Mouse (Mus musculus) layer of hippocampus, adult 11-12 months (tissue): ENCODE data around the gene Trim17.
A peak's percentile ranks its signal among the peaks of the same experiment; 100 is the strongest.
"Not testable (repeated sequence)": the region's sequence is repeated elsewhere in the genome, so short reads cannot be mapped to it uniquely, and the experiment has no call there.

Experiments used
- DNase-seq: peaks from one replicate; pipeline ENCODE4 v3.0.0; 2022; ENCODE audit warnings: low spot score

Trim17 gene

DNA sequence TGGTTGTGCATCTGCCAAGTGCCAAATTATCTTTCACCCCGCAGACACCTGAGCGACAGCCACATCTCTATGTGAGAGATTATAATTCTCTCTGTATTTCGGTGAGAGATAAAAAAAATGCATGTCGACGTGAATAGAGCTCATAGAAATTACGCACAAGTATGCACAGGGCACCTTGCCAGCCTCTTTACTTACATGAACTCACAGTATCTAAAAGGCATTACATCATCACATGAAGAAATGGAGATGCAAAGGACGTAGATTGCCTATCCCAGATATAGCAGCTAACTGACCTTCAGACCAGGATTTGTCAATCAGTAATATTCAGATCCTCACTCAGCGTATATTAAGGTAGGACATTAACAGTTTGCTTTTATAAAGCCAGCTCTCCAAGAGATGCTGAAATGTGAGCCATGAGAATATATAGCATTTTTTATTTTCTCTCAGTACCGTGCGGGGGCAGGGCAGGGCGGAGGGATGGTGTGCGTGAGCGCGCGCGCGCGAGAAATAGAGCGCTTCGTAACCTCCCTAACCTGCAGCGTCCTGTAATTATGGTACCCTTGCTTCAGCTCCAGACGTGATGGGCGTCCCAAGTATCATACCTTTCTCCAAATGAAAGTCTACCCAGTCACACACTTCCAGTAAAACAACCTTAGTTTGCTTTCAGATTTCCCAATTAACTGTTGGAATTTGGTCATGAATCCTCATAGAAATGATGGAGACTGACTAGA is 6.5 kb upstream of the Trim17 start:
- peak; percentile 67 for DNase-seq

DNA sequence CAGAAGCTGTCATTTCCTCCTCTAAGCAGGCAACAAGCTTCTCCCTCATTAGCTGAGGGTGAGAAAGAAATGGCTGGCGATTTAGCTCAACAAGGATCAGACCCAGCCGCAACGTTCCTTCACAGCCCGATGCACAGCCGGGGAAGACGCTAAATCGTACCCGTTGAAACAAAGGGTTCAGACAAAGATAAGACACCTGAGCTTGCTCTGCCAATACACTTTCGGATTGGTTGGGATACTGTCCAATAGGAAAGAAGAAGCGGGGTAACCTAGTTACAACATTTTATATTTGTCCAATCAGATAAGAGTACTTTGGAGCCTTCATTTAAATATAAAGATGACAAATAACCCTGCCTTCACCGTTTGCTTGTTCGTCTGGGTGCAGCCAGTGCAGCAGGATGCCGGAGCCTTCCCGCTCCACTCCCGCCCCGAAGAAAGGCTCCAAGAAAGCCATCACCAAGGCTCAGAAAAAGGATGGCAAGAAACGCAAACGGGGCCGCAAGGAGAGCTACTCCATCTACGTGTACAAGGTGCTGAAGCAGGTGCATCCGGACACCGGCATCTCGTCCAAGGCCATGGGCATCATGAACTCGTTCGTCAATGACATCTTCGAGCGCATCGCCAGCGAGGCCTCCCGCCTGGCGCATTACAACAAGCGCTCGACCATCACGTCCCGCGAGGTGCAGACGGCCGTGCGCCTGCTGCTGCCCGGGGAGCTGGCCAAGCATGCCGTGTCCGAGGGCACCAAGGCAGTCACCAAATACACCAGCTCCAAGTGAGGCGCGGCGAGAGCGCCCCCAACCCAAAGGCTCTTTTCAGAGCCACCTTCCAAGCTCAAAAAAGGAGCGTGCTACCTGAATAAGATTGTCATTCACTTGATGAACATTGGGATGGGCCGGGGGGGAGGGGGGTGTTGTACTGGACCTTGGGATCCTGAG is 5.7 kb upstream of the Trim17 start, which contains the start of gene Hist3h2ba:
Hist3h2ba (plus strand) TSS at position 379 of the 938 bp plus-strand sequence.
- peak; percentile 80 for DNase-seq

DNA sequence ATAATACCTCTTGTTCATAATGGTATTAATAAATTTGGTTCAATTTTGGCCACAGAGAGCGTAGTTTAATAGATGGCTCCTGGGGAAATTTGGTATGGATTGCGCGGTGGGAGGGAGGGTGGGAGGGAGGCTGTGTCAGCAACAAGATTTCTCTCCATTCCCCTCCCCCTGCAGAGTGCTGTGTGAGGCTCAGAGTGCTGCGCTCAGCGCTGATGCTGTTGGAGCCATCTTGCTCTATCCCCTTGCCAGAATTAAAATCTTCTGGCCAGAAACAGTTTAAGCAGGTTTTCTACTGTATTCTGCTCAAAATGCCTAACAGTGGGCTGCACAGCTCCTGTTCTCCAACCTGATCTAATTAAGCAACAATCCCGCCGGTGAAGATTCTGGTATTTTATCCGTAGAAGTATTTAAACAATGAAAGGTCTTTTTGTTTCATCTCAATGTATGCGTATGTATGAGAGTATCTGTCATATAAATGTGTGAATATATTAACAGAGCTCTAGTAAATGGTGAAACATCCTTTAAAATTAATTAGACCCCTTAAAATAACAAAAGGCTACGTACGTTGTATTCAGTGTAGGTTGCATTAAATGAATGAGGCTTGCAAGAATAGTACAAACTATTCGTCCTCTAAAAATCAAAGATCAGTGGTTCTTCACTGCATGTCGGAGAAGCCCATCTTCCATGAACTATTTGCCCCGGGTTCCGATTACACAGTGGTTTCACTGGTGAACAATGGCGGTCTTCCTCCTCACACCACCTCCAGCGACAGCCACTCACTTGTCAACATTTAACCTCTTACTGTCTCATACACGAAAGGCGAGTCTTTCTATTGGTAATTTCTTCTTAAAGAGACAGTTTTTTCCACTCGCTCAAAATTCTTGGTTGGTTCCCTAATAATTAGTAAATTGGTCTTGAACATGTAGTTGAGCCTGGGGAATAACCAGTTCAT is 4.7 kb upstream of the Trim17 start:
- peak; percentile 74 for DNase-seq

DNA sequence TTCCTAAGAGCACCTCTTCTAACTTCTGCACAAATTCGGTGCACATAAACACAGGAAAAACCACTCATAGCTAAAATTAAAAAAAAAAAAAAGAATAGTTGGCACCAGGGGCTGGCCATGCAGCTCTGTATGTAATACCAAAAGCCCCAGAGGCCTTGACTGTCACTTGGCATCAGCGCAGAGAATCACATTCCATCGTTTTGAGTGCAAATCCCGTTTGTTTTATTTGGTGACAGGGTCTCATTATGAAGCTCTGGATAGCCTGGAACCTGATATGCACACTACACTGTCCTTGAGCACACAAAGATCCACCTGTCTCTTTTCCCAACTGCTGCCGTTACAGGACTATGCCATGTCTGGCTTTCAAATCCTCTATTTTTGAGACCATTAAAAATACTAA is 3.3 kb upstream of the Trim17 start:
- no peak for DNase-seq

DNA sequence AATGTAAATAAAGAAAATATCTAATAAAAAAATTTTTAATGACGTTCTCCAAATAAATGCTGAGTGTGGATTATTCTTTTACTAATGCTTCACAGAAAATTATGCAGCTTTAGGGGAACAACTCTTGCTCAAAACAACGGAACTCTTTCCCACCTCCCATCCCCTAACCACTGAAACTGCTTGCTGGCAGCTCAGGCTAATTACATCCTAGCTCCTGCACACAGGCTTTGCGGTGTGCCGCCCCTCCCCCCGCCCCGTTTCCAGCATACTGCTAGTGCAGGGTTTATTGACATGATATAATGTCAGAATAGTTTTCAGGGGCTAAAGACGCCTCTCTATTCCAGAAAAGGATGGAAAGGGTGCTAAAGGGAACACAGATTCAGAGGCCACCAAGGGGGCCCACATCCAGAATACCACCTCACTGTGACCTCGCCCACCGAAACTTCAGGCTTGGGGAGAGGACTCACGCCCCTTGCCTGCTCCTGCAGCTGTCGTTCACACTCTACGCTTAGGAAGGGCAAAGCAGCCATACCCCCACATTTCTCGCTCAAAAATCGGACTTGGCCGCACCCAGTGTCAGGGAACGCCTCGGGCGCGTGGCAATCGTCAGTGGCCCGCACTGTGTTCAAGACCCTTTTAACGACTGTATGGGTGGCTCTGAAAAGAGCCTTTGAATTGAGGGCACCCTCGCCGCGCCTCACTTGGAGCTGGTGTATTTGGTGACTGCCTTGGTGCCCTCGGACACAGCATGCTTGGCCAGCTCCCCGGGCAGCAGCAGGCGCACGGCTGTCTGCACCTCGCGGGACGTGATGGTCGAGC is 925 bp upstream of the Trim17 start:
- no peak for DNase-seq

DNA sequence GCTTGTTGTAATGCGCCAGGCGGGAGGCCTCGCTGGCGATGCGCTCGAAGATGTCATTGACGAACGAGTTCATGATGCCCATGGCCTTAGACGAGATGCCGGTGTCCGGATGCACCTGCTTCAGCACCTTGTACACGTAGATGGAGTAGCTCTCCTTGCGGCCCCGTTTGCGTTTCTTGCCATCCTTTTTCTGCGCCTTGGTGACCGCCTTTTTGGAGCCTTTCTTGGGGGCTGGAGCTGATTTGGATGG is 390 bp upstream of the Trim17 start:
- DNase-seq = not testable (repeated sequence)

DNA sequence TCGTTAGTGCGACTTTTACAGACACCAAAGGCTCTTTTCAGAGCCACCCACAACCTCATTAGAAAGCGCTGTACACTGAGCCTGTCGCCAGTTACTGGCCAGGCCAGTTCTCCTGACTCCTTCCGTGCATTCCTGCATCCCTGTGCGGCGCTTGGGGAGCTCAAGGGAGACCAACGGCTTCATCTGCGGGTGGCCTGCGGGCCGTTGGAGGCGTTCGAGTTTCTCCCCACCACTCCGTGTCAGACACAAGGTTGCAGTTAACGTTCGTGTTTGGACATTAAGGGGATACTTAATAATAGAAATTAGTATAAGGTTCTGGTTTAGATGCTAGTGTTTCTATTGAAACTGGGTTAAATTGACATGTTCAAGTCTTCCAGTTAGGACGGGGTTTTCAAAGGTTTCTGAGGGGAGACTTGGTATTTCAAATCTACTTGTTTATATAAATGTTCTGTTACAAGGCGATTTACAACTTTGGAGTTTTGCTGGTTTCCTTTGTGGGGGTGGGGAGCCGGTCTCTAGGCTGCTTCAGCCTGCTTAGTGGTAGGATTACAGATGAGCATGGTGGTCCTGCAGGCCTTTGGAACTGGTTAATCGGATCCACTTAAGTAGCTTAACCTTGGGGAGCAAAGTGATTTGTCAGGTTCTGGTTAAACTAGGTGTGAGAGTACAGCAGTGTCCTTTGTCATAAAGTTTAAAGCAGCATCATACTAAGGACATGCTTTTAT is 820 bp downstream of the Trim17 start:
- DNase-seq = no peak

DNA sequence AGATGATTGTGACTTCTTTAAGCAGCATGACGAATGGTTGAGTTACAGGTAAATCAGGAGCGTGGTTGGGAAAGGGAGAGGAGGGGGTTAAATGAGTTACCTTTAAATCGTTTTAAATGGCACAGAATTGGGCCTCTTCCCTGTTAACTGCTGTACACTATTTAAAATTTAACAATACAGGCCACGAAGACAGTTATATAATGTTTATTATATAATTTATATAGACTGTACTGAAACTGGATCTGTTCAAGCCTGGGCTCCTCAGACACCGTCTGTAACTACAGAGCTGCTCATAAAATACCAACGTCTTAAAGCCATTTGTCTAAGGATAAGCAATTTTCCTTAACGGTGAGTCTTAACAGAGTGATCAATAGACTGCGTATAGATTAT is 1.4 kb downstream of the Trim17 start:
- DNase-seq = no peak

DNA sequence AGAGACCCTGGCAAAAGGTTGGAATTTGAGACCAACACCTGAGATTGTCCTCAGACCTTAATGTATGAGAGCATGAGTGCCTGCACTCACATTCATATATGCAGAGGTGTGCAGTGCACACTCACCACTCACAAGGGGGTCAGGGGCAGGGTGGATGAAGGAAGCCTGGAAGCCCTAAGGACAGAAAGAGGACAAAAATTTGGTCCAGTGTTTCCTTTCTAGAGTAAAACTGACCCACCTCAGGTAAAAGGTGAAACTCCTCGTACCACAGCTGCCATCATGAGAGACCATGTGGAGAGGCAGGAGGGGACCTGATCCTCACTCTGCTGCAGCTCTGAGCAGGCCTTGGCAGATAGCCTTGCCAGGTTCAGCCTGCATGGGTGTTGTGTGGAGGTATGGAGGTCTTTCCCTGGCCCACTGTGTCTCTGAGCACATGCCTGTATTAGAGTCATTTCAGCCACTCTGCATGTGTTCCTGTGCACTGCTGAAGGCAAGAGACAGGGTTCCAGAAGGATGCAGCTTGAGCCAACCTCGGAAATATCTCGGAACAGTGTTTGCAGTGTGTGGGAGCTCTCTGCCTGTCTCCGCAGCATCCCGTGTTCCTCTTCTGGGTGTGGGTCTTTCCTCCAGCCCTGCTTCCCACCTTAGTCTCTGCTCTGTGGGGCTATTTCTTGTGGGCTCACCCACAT is 2.9 kb downstream of the Trim17 start:
- DNase-seq = no peak

DNA sequence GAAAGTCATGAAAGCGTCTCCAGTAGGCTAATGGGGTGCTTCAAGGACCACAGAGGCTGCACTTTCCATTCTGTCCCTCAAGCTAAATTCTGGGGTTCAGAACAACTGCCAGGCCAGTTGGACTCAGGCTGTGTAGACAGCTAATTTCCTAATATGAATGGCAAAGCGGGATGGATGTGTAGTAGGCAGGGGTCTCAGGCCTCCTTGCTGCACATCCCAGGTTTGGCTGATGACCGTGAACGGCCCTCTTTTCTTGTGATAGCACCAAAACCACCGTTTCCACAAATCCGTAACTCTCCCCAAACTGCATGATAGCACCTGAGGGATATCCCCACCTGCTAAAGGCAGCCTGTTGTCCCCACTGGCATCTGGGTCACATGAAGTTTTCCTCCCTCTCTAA is 4.1 kb downstream of the Trim17 start:
- no peak for DNase-seq

DNA sequence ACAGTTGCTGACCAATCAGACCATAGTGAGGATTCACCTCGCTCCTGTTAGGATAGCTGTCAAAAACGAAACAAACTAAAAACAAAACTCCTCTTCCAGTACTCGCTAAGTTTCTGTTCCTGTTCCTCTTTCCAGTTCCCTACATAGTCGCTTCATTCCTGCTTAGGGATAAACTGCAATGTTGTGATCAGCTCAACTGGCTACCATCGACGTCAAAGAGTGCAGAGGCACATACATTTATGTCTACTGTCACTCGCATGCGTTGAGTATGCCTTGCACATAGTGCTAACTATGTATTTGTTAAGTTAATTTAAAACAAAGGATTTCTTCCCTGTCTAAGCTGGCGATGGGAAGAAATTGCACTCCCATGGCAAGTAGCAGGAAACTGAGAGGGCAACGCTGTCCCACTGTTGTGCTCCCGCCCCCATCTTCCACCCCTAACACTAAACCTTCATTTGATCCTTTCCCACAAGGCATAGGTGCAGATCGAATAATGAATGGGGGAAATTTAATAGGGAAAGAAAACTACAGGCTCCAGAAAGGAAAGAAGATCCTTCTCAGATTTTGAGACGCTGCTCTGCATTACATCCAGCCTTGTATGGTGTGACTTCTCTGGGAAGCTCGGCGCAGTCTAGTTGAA is 4.8 kb downstream of the Trim17 start:
- DNase-seq = no peak

DNA sequence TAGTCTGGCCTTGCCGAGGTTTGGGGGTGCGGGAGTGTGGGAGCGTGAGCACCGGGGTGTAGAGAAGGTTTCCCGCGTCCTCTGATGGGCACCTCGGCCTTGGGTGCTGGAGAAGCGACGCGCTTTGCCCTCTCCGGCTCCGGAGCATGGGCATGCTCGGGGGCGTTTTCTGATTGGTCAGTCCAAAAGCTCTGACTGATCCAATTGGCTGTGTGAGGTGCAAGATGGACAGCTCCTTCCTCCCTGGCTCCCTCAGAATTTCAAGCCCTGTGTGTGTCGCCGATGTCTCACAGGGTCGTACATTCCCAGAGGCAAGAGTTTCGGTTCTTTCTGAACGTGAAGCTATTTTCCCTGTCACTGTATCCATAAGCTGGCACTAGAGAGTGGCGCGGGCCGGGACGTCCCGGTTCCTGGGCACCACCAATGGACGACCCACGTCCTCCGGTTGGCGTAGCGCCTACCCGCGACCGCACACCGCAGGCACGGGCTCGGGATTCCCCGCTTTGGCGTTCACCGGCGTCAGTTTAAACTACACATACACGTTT is 5.5 kb downstream of the Trim17 start:
- peak; percentile 80 for DNase-seq

DNA sequence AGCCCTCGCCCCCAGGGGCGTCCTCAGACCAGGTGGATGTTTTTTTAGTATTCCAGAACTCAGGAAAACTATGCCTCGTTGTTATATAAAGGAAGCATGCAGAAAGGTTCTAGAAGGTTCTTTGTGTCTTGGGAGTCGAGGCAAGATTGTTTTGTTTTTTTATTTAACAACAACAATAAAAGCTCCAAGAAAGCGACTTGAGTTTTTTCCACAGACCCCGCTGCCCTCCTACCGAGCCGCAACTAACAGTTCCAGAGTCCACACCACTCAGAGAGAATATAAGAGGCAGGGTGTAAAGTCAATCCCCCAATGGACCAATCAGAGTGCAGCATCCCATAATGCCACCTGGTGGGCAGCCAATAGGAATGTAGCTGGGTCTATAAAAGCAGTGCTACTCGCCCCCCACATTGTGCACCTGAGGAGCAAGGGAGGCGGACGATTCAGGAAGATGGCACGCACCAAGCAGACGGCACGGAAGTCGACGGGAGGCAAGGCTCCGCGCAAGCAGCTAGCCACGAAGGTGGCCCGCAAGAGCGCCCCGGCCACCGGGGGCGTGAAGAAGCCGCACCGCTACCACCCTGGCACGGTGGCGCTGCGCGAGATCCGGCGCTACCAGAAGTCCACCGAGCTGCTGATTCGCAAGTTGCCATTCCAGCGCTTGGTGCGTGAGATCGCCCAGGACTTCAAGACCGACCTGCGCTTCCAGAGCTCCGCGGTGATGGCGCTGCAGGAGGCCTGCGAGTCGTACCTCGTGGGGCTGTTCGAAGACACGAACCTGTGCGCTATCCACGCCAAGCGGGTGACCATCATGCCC is 7.1 kb downstream of the Trim17 start:
- DNase-seq = no peak

DNA sequence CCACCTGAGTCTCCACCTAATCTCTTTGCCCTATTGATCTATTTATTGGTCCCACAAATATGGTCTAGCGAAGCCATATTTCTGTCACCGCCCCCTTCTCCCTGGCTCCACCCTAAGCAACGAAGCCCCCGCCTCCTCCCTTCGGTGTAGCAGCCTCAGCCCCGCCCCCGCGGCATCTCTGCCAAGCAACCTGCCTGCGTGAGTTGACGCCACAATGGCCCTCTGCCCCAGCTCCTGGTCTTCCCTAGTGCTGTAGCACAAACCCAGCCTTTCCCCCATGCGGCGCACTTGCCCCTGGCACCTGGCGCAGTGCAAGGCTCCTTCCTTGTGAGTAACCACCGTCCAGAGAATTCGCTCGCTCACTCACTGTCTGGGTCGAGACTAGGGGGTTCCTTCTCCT is 9.1 kb downstream of the Trim17 start:
- no peak for DNase-seq

DNA sequence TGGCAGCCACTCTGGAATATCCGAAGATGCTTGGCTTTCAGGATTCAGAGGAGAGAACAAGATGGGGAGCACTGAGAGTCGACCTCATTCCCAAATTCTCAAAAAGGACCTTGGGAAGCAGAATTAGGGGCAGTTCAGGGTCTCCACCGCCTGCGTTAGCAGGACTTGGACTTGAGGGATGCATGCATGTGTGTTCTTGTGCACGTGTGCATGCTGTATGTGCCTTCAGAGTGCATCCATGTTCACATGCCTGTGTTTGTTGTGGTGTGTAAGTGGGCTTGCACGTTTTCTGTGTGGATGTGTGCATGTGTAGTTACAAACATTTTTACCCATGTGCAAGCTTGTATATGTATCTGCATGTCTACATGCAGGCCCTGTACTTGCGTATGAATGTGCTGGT is 9.7 kb downstream of the Trim17 start:
- DNase-seq = no peak

DNA sequence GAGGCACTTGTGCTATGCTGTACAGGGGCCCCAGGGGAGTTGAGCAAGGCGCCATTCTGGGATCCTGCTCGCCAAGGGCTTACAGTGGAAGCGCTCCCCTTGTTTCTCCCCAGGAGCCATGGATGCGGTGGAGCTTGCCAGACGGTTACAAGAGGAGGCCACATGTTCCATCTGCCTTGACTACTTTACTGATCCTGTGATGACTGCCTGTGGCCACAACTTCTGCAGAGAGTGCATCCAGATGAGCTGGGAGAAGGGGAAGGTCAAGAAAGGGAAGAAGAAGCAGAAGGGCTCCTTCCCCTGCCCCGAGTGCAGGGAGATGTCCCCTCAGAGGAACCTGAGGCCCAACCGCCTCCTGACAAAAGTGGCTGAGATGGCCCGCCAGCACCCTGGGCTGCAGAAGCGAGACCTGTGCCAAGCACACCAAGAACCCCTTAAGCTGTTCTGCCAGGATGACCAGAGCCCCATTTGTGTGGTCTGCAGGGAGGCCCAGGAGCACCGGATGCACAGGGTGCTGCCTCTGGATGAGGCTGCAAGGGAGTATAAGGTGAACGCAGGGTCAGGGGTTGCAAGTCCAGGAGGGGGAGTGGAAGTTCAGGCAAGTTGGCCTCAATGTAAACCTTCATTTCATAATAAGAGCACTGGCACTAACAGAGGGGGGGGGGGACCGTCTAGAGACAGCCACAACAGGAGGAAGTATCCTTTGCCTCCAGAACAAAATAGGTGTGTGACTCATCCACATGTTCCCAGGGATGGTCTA is 10.7 kb downstream of the Trim17 start:
- DNase-seq = no peak

DNA sequence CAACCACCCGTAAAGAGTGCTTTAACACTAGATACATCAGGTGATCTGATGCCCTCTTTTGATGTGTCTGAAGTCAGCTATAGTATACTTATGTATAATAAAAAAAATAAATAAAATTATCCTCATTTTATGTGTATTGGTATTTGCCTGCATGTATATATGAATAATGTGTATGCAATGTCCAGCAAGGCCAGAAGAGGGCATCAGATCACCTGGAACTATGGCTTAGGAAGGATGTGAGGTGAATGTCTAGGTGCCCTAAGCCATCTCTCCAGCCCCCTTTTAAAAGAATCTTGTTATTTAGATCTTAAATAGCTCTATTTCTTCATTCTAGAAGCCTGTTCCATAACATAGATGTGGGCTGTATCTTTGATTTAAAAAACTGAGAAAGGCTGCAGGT is 12.9 kb downstream of the Trim17 start:
- DNase-seq = no peak

DNA sequence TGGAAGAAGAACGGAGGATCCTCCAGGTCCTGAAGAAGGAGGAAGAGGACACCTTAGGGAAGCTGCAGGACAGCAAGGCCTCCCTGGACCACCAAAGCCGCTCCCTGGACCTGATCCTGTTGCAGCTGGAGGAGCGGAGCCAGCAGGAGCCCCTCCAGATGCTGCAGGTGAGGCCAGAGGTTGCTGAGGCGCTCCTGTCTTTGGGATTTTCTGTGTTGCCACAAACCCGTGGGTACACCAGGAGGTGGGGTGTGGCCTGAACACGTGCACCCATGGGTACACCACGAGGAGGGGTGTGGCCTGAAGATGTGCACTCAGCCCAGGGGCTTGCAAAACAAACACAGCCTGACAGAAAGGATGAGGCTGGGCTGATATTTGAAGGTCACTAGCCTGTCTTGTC is 14.1 kb downstream of the Trim17 start:
- no peak for DNase-seq
